Mouse (Mus musculus) liver, embryonic 14.5 days (tissue): Measurements from ENCODE around the gene Olfr522.

Source experiments
- CTCF ChIP-seq: IDR thresholded peaks from 2 replicates; pipeline ENCODE4 v1.5.1; 2016; ENCODE audit warnings: antibody characterized with exemption, low read depth, control low read depth
- EP300 ChIP-seq: IDR thresholded peaks from 2 replicates; pipeline ENCODE4 v1.6.1; 2016; ENCODE audit warnings: antibody characterized with exemption, low read depth

DNA sequence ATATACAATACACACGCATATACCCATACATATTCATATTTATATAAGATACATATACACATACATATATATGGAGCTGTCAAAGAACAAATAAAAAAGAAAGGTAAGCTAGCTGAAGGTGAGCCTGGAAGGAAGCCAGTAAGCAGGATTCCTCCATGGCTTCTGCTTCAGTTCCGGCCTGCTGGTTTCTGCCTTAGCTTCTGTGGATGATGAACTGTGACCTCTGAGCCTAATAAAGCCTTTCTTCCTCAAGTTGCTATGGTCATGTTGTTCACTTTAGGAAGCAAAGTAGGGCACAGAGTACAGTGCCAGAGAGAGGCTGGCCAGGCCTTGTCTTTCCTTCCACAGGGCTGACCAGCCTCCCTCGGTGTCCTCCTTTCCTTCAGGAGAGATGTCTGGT is 6.3 kb upstream of the Olfr522 start:
- TF ChIP-seq EP300 (no peak), CTCF (no peak)
